Mouse (Mus musculus) layer of hippocampus, adult 2 months (tissue): ENCODE results near the gene Hpn. TPM values are rescaled to one million over a fixed set of nuclear protein-coding genes. Genes with fewer than 3 reads are reported as not detected.

Experiments
- DNase-seq, 2 experiments: peaks; one replicate each; pipeline ENCODE4 v3.0.0; 2022; ENCODE audit warnings: low spot score in 2 of 2
- H3K27ac ChIP-seq: fragments of 200-600 bp; 2 replicates; pipeline ENCODE4 v1.8.1; 2022
- H3K4me3 ChIP-seq: fragments of 200-600 bp; 2 replicates; pipeline ENCODE4 v1.8.1; 2022; ENCODE audit warnings: mild to moderate bottlenecking
- CTCF ChIP-seq: fragments of 200-600 bp; conservative IDR thresholded peaks from 2 replicates; pipeline ENCODE4 v1.8.1; 2022; ENCODE audit warnings: antibody characterized with exemption, mild to moderate bottlenecking, moderate library complexity
- total RNA-seq, 2 experiments: library from RNA; stranded (reverse); gene quantifications; 2 replicates each; pipeline ENCODE4 v1.2.3; 2021

Gene Hpn
- total RNA-seq, 2 experiments from 2014 or later, result 2.9 to 7.1 TPM

GRCm38 (mm10) chr7:31150566-31151300 lies 35.6 kb upstream of the Hpn start:
- Histone ChIP-seq H3K27ac (peak overlapping the region; percentile 99), H3K4me3 (peak overlapping the region; percentile 97)
- DNase-seq, result peak; percentile 88 to 89
- no peak for TF ChIP-seq CTCF

- H3K27ac ChIP-seq, result peak overlapping the region; percentile 99
- TF ChIP-seq CTCF, result no peak; the same call in 1 of the 2 replicates
- H3K4me3 ChIP-seq, result peak overlapping the region; percentile 97
- DNase-seq, result no peak
These were observed 34.9 kb upstream of the Hpn start for GRCm38 (mm10) chr7:31149751-31150565.

- TF ChIP-seq CTCF, result no peak
- DNase-seq, result no peak
- H3K27ac ChIP-seq, result peak overlapping the region; percentile 72
- peak overlapping the region; percentile 97 for H3K4me3 ChIP-seq
These were observed 34.2 kb upstream of the Hpn start for GRCm38 (mm10) chr7:31149271-31149670.

- peak overlapping the region; percentile 74 for H3K27ac ChIP-seq
- no peak for TF ChIP-seq CTCF
- peak in 1 of 2 experiments; percentile 50 for DNase-seq
- peak overlapping the region; percentile 97 for H3K4me3 ChIP-seq
These were observed 33.7 kb upstream of the Hpn start for GRCm38 (mm10) chr7:31148756-31149155.

- DNase-seq, result no peak
- Histone ChIP-seq H3K4me3 (peak overlapping the region; percentile 97; the same call in 1 of the 2 replicates), H3K27ac (peak overlapping the region; percentile 74)
- no peak for TF ChIP-seq CTCF
These were observed 33.0 kb upstream of the Hpn start for GRCm38 (mm10) chr7:31148086-31148485.

- DNase-seq, result no peak
- H3K4me3 ChIP-seq, result no peak overlapping the region
- no peak overlapping the region for H3K27ac ChIP-seq
- no peak for TF ChIP-seq CTCF
These were observed 30.6 kb upstream of the Hpn start for GRCm38 (mm10) chr7:31145596-31146160.

GRCm38 (mm10) chr7:31144886-31145285 lies 29.8 kb upstream of the Hpn start:
- DNase-seq, result no peak

GRCm38 (mm10) chr7:31140941-31141340 lies 25.9 kb upstream of the Hpn start:
- DNase-seq, result no peak
- Histone ChIP-seq H3K27ac (no peak overlapping the region), H3K4me3 (no peak overlapping the region)
- TF ChIP-seq CTCF, result no peak

More at GRCm38 (mm10) chr7:31144886-31145285, 29.8 kb upstream of the Hpn start:
- Histone ChIP-seq H3K27ac (no peak overlapping the region), H3K4me3 (no peak overlapping the region)
- peak; percentile 61 for TF ChIP-seq CTCF

GRCm38 (mm10) chr7:31140302-31140701 lies 25.2 kb upstream of the Hpn start:
- no peak for TF ChIP-seq CTCF
- Histone ChIP-seq H3K4me3 (no peak overlapping the region), H3K27ac (no peak overlapping the region)
- no peak for DNase-seq

GRCm38 (mm10) chr7:31139765-31140164 lies 24.7 kb upstream of the Hpn start:
- Histone ChIP-seq H3K4me3 (no peak overlapping the region), H3K27ac (no peak overlapping the region; the same call in 1 of the 2 replicates)
- peak; percentile 97 for TF ChIP-seq CTCF
- DNase-seq, result peak in 1 of 2 experiments; percentile 70

GRCm38 (mm10) chr7:31135717-31136116 lies 20.6 kb upstream of the Hpn start:
- TF ChIP-seq CTCF, result no peak
- no peak overlapping the region for H3K4me3 ChIP-seq
- DNase-seq, result no peak
- no peak overlapping the region for H3K27ac ChIP-seq

GRCm38 (mm10) chr7:31131866-31132265 lies 16.8 kb upstream of the Hpn start:
- no peak overlapping the region for H3K4me3 ChIP-seq
- no peak for TF ChIP-seq CTCF
- no peak for DNase-seq
- no peak overlapping the region for H3K27ac ChIP-seq

- DNase-seq, result peak; percentile 58 to 63
- Histone ChIP-seq H3K4me3 (no peak overlapping the region), H3K27ac (no peak overlapping the region)
- TF ChIP-seq CTCF, result peak; percentile 93
These were observed 15.8 kb upstream of the Hpn start for GRCm38 (mm10) chr7:31130841-31131240.
